Mouse (Mus musculus) embryonic facial prominence, embryonic 10.5 days (tissue): ENCODE results near the gene Uevld. TPM values are rescaled to one million over a fixed set of nuclear protein-coding genes. Genes with fewer than 3 reads are reported as not detected.
"Not testable (repeated sequence)": the region's sequence is repeated elsewhere in the genome, so short reads cannot be mapped to it uniquely, and the experiment has no call there.

Experiments
- DNase-seq: peaks from one replicate; pipeline ENCODE4 v3.0.0-alpha.2; 2017; ENCODE audit warnings: low spot score
- H3K27ac ChIP-seq: fragments of 300-500 bp; sonication (generic); replicated peaks from 2 replicates; pipeline ENCODE4 v1.5.1; 2016; ENCODE audit warnings: mild to moderate bottlenecking
- H3K27me3 ChIP-seq: fragments of 300-500 bp; sonication (generic); replicated peaks from 2 replicates; pipeline ENCODE4 v1.6.1; 2016; ENCODE audit warnings: low read depth, mild to moderate bottlenecking; ENCODE audit not compliant: poor library complexity, severe bottlenecking
- H3K36me3 ChIP-seq: fragments of 300-500 bp; sonication (generic); replicated peaks from 2 replicates; pipeline ENCODE4 v1.6.1; 2016; ENCODE audit warnings: mild to moderate bottlenecking, moderate library complexity
- H3K4me1 ChIP-seq: fragments of 300-500 bp; sonication (generic); 2 replicates; pipeline ENCODE4 v1.6.1; 2016
- H3K4me3 ChIP-seq: fragments of 300-500 bp; sonication (generic); 2 replicates; pipeline ENCODE4 v1.5.1; 2016; ENCODE audit warnings: mild to moderate bottlenecking, moderate library complexity
- H3K9me3 ChIP-seq: fragments of 300-500 bp; sonication (generic); 2 replicates; pipeline ENCODE4 v1.6.1; 2016; ENCODE audit warnings: mild to moderate bottlenecking
- WGBS: fragments of 180-500 bp; shearing (Covaris S2); methylation state at CpG from one replicate; pipeline ENCODE4 v1.1.7; 2016; 5-methylcytosine and 5-hydroxymethylcytosine counted together
- polyA plus RNA-seq: library from polyadenylated mRNA; unstranded; fragments of >200 nt; fragmentation: Nextera tagmentation; extraction: Ambion mirVana; gene quantifications from 2 replicates; pipeline ENCODE4 v1.2.1, GENCODE M21; 2016

The Uevld gene
- polyA plus RNA-seq, 1 experiment from 2014 or later, result 12.7 TPM

DNA sequence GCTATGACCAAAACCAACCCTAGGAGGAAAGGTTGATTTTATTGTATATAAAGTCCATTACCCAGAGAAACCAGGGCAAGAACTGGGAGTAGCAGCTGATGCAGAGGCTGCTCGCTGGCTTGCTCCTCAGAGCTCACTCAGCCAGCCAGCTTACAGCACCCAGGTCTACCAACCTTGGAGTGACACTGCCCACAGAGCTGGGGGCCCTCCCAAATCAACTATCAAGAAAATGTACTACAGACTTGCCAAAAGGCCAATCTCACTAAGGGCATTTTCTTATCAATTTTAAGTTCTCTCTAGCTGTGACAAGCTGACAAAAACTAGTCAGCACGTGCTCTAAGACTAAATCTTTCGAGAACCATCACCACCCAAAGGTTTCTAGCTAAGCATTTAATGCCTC is 37.2 kb upstream of the Uevld start:
- Histone ChIP-seq H3K27me3 (no peaks in the 10 kb centered on the region), H3K4me1 (peaks cover 3% of the 10 kb centered on the region; the same call in 1 of the 2 replicates), H3K9me3 (no peaks in the 10 kb centered on the region), H3K27ac (no peak overlapping the region), H3K4me3 (no peak overlapping the region), H3K36me3 (peaks cover 83% of the 10 kb centered on the region)
- DNase-seq, result no peak
- 94% methylated on average over 3 of the region's 3 CpGs for WGBS

DNA sequence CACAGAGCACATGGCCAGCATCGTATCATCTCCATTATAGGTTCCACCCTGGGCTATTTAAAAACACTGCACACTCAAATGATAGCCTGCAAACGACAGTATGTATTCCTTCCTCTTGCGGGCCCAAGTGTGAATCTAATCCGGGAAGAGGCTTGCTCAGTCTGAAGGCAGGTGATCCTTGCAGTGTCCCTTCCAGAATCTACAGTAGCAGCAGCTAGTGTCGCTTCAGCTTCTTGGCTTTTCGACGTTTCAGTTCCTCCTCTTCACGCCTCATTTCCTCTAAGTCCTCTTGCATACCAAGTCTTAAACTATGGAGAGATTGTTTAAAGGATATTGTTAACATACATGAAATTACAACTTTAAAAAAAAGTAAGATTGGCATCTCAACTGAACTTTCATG is 34.8 kb upstream of the Uevld start:
- WGBS, result 86% methylated on average over 8 of the region's 8 CpGs
- no peaks in the 10 kb centered on the region for H3K9me3 ChIP-seq
- no peaks in the 10 kb centered on the region for H3K4me1 ChIP-seq
- no peak overlapping the region for H3K4me3 ChIP-seq
- no peak for DNase-seq
- H3K27ac ChIP-seq, result no peak overlapping the region
- H3K27me3 ChIP-seq, result no peaks in the 10 kb centered on the region
- peaks cover 75% of the 10 kb centered on the region for H3K36me3 ChIP-seq

DNA sequence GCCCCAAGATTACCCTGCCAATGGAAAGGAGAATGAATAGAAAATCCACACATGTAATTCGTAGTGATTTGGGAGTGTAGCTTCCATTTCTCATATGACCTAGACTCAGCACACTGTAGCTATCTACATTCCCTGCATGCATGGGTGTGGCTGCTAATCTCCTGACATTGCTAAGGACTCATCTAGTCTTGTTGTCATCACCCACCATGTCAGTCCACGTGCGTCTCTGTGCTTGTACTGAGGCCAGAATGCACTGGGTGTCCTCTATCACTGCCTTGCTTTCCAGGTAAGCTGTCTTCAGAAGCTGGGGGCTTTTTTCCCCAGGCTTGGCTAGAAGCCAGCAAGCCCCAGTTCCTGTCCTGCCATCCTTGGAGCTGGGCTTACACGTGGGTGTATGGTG is 31.1 kb upstream of the Uevld start:
- not testable (repeated sequence) for H3K27me3 ChIP-seq, H3K4me1 ChIP-seq, H3K4me3 ChIP-seq, H3K27ac ChIP-seq, H3K9me3 ChIP-seq, DNase-seq
- peaks cover 38% of the 10 kb centered on the region for H3K36me3 ChIP-seq
- 84% methylated on average over 4 of the region's 4 CpGs for WGBS

DNA sequence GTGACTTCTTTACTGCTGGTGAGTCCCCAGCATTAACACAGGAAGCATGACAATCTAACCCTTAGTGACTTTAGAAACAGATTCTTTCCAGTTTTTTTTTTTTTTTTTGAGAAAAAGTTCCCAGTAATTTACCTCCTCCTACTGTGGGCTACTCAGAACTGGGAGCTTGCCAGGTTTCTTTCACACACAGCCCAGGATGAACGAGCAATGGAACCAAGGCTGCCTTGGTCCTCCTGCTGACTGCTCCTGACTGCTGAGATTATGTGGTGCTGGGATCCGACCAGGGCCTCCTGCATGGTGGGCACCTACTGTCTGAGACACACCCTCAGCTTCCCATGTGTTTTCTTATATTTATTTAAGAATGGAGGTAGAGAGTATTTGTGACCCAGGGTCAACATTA is 28.7 kb upstream of the Uevld start:
- Histone ChIP-seq H3K9me3 (no peaks in the 10 kb centered on the region), H3K27me3 (no peaks in the 10 kb centered on the region), H3K4me3 (no peak overlapping the region), H3K36me3 (peaks cover 15% of the 10 kb centered on the region), H3K4me1 (peaks cover 7% of the 10 kb centered on the region), H3K27ac (no peak overlapping the region)
- no peak for DNase-seq
- WGBS, result 67% methylated on average over 2 of the region's 2 CpGs

DNA sequence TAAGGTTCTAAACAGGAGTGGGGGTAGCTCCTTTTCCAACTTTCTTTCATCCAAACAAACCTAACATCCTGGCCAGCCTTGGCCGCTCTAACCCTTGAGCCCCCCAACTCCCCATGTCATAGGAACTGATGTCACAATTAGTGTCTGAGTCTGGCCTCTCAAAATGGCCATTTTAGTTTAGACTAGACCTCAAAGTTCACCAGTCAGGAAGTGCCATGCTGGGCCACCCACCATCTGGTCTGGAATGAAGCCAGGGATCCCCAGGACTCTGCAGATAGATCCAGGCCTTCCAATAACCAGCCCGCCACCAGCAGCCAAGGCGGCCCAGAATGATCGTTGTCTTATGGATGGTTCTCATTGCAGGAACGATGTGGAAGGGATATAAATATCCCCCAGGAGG is 28.3 kb upstream of the Uevld start:
- Histone ChIP-seq H3K27ac (no peak overlapping the region), H3K36me3 (peaks cover 10% of the 10 kb centered on the region), H3K27me3 (no peaks in the 10 kb centered on the region), H3K4me1 (peaks cover 7% of the 10 kb centered on the region), H3K9me3 (no peaks in the 10 kb centered on the region), H3K4me3 (no peak overlapping the region)
- 73% methylated on average over 5 of the region's 5 CpGs for WGBS
- DNase-seq, result no peak

DNA sequence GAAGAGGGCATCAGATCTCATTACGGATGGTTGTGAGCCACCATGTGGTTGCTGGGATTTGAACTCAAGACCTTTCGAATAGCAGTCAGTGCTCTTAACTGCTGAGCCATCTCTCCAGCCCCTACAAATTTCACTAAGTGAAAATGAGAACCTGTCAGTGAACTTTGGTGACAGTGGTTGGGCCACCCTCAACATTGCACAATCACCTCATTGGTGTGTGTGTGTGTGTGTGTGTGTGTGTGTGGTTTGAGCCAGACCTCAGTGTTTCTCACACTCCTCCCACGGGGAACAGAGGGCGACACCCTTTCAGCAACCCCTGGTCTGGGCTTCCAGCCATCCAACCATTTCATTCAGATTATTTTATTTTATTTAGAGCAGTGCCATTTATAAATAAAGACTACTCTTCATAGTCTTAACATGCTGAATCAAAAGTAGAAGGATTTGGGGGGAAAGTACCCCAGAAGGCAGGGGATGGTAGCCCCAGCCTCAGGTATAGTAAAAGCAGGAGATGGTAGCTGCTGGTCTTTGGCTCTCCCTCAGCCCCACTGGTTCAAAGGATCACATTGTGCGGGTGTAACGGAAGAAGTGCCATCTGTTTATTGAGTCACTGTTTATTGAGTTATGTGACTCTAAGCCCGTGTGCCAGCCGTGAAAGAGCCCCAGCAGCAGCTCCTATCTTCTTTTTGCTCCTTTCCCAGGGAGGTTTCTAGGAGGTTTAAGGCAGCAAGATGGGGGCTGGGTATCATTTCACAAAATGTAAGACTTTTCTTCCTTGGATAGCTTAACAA is 27.6 kb upstream of the Uevld start:
- 68% methylated on average over 8 of the region's 8 CpGs for WGBS

DNA sequence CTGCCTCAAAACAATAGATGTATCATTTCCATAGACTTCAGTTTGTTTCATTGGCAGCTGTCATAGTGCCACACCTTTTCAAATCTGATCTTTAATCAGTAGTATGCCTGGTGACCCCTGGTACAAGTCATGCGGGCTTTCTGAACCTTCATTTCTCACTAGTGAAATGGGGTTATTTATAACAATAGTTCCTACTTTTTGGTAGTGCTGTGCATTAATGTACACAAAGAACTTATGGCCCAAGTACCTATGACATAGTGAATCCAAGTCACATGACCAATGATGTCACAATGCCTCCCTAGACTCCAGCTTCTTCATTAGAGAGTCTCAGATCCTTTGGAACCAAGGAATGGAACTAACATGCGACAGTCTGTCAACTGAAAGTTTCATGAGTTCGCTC is 25.0 kb upstream of the Uevld start, which contains the start of gene Gm9999:
Gene Gm9999, plus strand, starts transcription at position 301 of the 400 bp plus-strand sequence.
- no peak within 1 kb of the TSS for H3K27ac ChIP-seq
- 94% methylated on average over 3 of the region's 3 CpGs for WGBS
- no peak for DNase-seq
- H3K4me1 ChIP-seq, result peaks cover 7% of the 10 kb centered on the region
- H3K9me3 ChIP-seq, result no peaks in the 10 kb centered on the region
- H3K36me3 ChIP-seq, result no peaks in the 10 kb centered on the region
- no peak within 1 kb of the TSS for H3K4me3 ChIP-seq
- H3K27me3 ChIP-seq, result no peaks in the 10 kb centered on the region

More for the DNA sequence above, 27.6 kb upstream of the Uevld start:
- Histone ChIP-seq H3K4me1 (peaks cover 7% of the 10 kb centered on the region), H3K36me3 (0 out of 2 replicates have a peak, but pooled peaks cover 5% of the 10 kb centered on the region), H3K27me3 (no peaks in the 10 kb centered on the region), H3K27ac (no peak overlapping the region), H3K9me3 (no peaks in the 10 kb centered on the region), H3K4me3 (no peak overlapping the region)
- DNase-seq, result no peak

DNA sequence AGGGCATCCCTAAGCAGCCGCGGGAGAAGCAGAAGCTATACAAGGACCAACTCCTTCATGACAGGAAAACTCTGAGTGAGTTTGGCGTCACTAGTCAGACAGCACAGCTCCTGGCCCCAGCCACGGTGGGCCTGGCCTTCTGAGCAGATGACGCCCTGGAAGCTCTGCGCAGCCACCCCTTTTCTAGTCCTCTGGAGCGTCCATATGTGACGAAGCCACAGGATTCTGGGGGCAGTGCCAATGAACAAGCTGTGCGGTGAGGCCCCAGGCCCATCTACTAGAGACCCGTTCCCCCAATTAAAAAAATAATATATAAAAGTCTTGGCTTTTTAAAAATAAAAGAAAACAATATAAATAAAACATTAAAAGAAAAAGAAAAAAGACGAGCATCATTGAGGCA is 17.1 kb upstream of the Uevld start:
- no peak for DNase-seq
- no peaks in the 10 kb centered on the region for H3K4me1 ChIP-seq
- no peak overlapping the region for H3K27ac ChIP-seq
- no peak overlapping the region for H3K4me3 ChIP-seq
- peaks cover 7% of the 10 kb centered on the region; the same call in 1 of the 2 replicates for H3K9me3 ChIP-seq
- H3K36me3 ChIP-seq, result no peaks in the 10 kb centered on the region
- H3K27me3 ChIP-seq, result no peaks in the 10 kb centered on the region
- 93% methylated on average over 11 of the region's 11 CpGs for WGBS

DNA sequence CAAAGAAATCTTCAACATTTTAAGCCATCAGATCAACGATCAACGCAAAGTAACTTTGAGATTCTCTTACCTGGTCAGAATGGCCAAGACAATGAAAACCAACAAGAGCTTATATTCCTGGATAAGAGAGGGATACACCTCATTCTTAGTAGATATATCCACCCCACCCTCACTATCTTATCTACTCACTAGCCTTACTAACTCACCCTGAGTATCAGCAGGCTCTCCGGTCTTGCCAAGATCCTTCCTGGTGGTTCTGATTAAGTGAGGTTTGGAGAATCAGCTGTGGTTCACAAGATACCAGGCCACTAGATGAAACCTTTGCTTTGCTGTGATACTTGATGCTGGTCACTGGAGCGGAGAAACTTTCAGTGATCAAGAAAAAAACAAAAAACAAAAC is 16.3 kb upstream of the Uevld start:
- peaks cover 7% of the 10 kb centered on the region; the same call in 1 of the 2 replicates for H3K9me3 ChIP-seq
- H3K36me3 ChIP-seq, result no peaks in the 10 kb centered on the region
- H3K4me3 ChIP-seq, result no peak overlapping the region
- no peak for DNase-seq
- no peaks in the 10 kb centered on the region for H3K27me3 ChIP-seq
- WGBS, result 95% methylated on average over 4 of the region's 4 CpGs
- H3K27ac ChIP-seq, result no peak overlapping the region
- H3K4me1 ChIP-seq, result no peaks in the 10 kb centered on the region

DNA sequence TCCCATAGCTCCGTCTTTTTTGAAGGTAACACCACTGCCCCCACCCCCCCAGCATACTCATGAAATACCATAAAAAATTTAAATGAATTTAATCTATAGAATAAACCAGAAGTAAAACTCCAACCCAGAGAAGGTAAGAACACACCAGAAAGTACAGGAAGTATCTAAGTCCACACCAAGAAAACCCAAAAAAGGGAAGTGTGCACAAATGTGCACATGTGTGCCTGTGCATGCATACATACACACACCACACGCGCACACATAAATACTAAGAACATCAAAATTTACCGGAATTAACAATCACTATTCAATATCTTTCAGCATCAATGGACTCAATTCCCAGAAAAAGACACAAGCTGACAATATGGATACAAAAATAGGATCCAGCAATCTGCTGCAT is 11.6 kb upstream of the Uevld start:
- Histone ChIP-seq H3K27me3 (no peaks in the 10 kb centered on the region), H3K4me1 (no peaks in the 10 kb centered on the region), H3K4me3 (no peak overlapping the region), H3K36me3 (no peaks in the 10 kb centered on the region), H3K27ac (no peak overlapping the region), H3K9me3 (peaks cover 7% of the 10 kb centered on the region; the same call in 1 of the 2 replicates)
- no peak for DNase-seq
- WGBS, result 83% methylated on average over 4 of the region's 4 CpGs

DNA sequence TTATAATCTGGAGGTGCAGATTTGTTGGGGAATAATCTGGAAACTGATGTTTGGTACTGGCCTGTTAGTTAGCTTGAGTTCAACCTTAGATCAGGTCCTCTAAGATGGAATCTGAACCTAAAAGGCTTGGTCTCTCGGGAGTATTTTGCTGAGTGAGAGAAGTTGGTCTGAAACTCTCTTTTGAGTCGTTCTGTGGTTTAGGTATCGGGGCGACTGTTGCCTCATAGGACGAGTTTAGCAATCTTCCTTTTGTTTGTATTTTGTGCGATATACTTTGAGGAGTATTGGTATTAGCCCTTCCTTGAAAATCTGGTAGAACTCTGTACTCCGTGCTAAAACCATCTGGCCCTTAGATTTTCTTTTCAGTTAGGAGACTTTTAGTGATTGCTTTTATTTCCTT is 5.7 kb upstream of the Uevld start:
- H3K27ac ChIP-seq, result no peak overlapping the region
- WGBS, result 87% methylated on average over 7 of the region's 7 CpGs

DNA sequence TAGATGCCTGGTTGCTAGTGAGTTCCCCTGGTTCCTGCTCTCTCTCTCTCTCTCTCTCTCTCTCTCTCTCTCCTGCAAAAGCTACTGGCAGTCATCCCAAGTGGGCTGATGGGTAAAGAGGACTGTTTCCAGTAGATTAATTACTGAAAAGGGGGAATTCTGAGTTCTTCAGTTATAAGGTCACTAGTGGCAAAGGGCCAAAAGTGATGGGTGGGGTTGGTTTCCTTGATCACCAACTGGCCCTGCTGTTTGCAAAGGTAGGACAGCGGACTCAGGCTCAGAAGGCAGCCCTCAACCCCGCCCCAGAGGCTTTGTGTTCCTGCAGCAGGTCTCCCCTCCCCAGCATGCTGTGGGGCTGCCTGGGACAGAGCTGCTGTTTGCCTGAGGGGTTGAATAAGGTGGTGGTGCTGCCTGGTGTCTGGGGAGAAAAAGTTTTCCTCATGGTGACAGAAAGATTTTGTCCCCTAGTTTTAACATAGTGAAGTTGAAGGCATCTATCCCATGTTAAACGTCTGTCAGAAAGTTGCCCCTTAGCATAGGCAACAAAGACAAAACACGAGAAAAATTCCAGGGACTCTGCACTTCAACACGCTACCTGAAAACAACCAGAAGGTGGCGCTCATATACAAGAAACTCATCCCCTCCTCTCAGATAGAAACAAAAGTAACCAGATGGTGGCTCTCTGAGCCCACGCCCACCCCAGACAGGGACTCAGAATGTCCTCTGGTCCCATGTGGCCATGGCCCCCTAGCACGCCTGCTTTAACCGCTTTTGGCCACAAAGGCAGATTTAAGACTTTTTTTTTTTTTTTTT is 4.7 kb upstream of the Uevld start:
- 1% methylated on average over 9 of the region's 9 CpGs for WGBS
- Histone ChIP-seq H3K27ac (peak overlapping the region; percentile 75), H3K36me3 (no peaks in the 10 kb centered on the region), H3K4me1 (peaks cover 5% of the 10 kb centered on the region), H3K27me3 (peaks cover 17% of the 10 kb centered on the region), H3K4me3 (no peak overlapping the region), H3K9me3 (no peaks in the 10 kb centered on the region)
- peak; percentile 80 for DNase-seq

More for the DNA sequence above, 5.7 kb upstream of the Uevld start:
- no peak for DNase-seq
- Histone ChIP-seq H3K9me3 (no peaks in the 10 kb centered on the region), H3K36me3 (no peaks in the 10 kb centered on the region), H3K4me1 (peaks cover 5% of the 10 kb centered on the region), H3K4me3 (no peak overlapping the region), H3K27me3 (peaks cover 17% of the 10 kb centered on the region)

DNA sequence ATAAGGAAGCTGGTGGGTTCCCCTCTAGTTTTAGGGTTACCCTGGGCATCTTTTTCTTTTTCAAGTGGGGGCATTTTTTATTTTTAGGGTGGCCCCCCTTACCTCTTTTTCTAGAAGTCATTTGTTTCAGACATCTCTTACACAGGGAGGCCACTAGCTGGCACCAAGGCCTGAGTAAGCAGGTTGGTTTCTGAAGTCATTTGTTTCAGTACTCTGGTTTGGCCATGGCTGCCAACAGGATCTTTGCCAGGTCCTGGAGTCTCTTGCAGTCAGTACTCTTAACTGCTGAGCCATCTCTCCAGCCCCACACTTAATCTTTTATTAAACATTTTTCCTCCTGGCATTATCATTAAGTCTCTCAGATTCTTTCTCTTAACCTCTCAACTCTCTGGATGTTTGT is 3.8 kb upstream of the Uevld start:
- H3K27ac ChIP-seq, result no peak overlapping the region
- H3K9me3 ChIP-seq, result no peaks in the 10 kb centered on the region
- peaks cover 17% of the 10 kb centered on the region for H3K27me3 ChIP-seq
- H3K36me3 ChIP-seq, result no peaks in the 10 kb centered on the region
- no peak overlapping the region for H3K4me3 ChIP-seq
- H3K4me1 ChIP-seq, result peaks cover 14% of the 10 kb centered on the region
- DNase-seq, result no peak
